Mouse (Mus musculus): ENCODE data around the gene Atp6v0b.

- peak; percentile 56 for TF ChIP-seq CTCF (IDR thresholded peaks at IDR 0.05; ENCODE audit: low read depth)
- no peak for TF ChIP-seq EP300 (IDR thresholded peaks at IDR 0.05; ENCODE audit: low read depth)
Measured at GRCm38 (mm10) chr4:117928699-117929241, 41.6 kb upstream of the Atp6v0b start.

Measured in heart, postnatal 0 days (tissue).